ENCODE assay signal across 11 mouse cellular contexts in genomic region chr6:52190410-52190809, GRCm38 (mm10). TPM values are rescaled to one million over a fixed set of nuclear protein-coding genes. Genes with fewer than 3 reads are reported as not detected.
DNase-seq lines count a peak whose midpoint lies in the region; ATAC-seq and TF ChIP-seq lines count a peak whose summit lies in the region.
"Had no signal": no experiment of that assay in that cellular context is flagged by ENCODE, and none has a peak within 500 bp of the region (broad histone marks: within the 10 kb centered on the region; RNA-seq: fewer than 3 reads in every experiment).

No protein-coding gene starts in this region.

- H3K9me3 ChIP-seq in midbrain, embryonic 11.5 days (ENCODE audit: control insufficient read depth, low read length), result no peaks in the 10 kb centered on the region
- H3K9me3 ChIP-seq in midbrain, embryonic 14.5 days (ENCODE audit: control insufficient read depth, low read length), result no peaks in the 10 kb centered on the region
- H3K9me3 ChIP-seq in liver, embryonic 11.5 days (ENCODE audit: control insufficient read depth, low read length), result no peaks in the 10 kb centered on the region
- H3K9me3 ChIP-seq in stomach, postnatal 0 days (ENCODE audit: control insufficient read depth, low read length), result no peaks in the 10 kb centered on the region
- H3K9me3 ChIP-seq in forebrain, postnatal 0 days (ENCODE audit: low read length), result no peaks in the 10 kb centered on the region

- no peak overlapping the region for H3K27ac ChIP-seq in midbrain, embryonic 11.5 days (ENCODE audit: low read depth, low read length)
- no peak overlapping the region for H3K27ac ChIP-seq in midbrain, embryonic 14.5 days (replicated peaks; ENCODE audit: low read depth, low read length)
- H3K27ac ChIP-seq in liver, embryonic 11.5 days (ENCODE audit: low read depth, low read length), result peak overlapping the region; percentile 70; the same call in 1 of the 2 replicates
- H3K27ac ChIP-seq in stomach, postnatal 0 days (replicated peaks), result peak overlapping the region; percentile 97
- no peak overlapping the region for H3K27ac ChIP-seq in forebrain, postnatal 0 days (ENCODE audit: low read depth, low read length)

- TF ChIP-seq EP300 in stomach, postnatal 0 days (optimal IDR thresholded peaks at IDR 0.05), result no peak

- no peak overlapping the region for H3K4me2 ChIP-seq in midbrain, embryonic 11.5 days
- H3K4me2 ChIP-seq in midbrain, embryonic 14.5 days (ENCODE audit: low read length), result no peak overlapping the region
- H3K4me2 ChIP-seq in liver, embryonic 11.5 days, result peak overlapping the region; percentile 78
- H3K4me2 ChIP-seq in stomach, postnatal 0 days (replicated peaks; ENCODE audit: low read depth), result peak overlapping the region; percentile 74
- H3K4me2 ChIP-seq in forebrain, postnatal 0 days (ENCODE audit: low read depth), result no peak overlapping the region

- peaks cover 100% of the 10 kb centered on the region for H3K27me3 ChIP-seq in midbrain, embryonic 11.5 days (ENCODE audit: control insufficient read depth, insufficient read depth, low read length)
- peaks cover 100% of the 10 kb centered on the region for H3K27me3 ChIP-seq in midbrain, embryonic 14.5 days (ENCODE audit: control insufficient read depth, insufficient read depth, low read length)
- H3K27me3 ChIP-seq in liver, embryonic 11.5 days (replicated peaks; ENCODE audit: control insufficient read depth, insufficient read depth, low read length), result peaks cover 98% of the 10 kb centered on the region
- peaks cover 2% of the 10 kb centered on the region; the same call in 1 of the 2 replicates for H3K27me3 ChIP-seq in stomach, postnatal 0 days (ENCODE audit: control insufficient read depth, insufficient read depth, low read length)
- peaks cover 99% of the 10 kb centered on the region for H3K27me3 ChIP-seq in forebrain, postnatal 0 days (ENCODE audit: insufficient read depth, low read length)
- H3K27me3 ChIP-seq: Patski had no signal

- peak; percentile 20; the same call in 1 of the 2 replicates for TF ChIP-seq CTCF in stomach, postnatal 0 days (IDR thresholded peaks at IDR 0.05; ENCODE audit: low read depth)
- no peak for TF ChIP-seq CTCF in forebrain, postnatal 0 days (IDR thresholded peaks at IDR 0.05; ENCODE audit: low read depth)

- no peak for ATAC-seq in midbrain, embryonic 11.5 days (ENCODE audit: low FRiP score)
- ATAC-seq in midbrain, embryonic 14.5 days (ENCODE audit: low FRiP score, low TSS enrichment), result no peak
- ATAC-seq in liver, embryonic 11.5 days (replicated peaks; ENCODE audit: low FRiP score), result no peak
- ATAC-seq in stomach, postnatal 0 days (ENCODE audit: low FRiP score, low TSS enrichment), result no peak
- ATAC-seq in forebrain, postnatal 0 days, result no peak

- WGBS in midbrain, embryonic 11.5 days, result under 1% methylated on average over 23 of the region's 23 CpGs
- WGBS in midbrain, embryonic 14.5 days, result 1% methylated on average over 23 of the region's 23 CpGs
- WGBS in liver, embryonic 11.5 days, result 2% methylated on average over 23 of the region's 23 CpGs
- WGBS in stomach, postnatal 0 days, result 10% methylated on average over 23 of the region's 23 CpGs
- WGBS in forebrain, postnatal 0 days, result under 1% methylated on average over 23 of the region's 23 CpGs

- H3K9ac ChIP-seq in midbrain, embryonic 11.5 days (ENCODE audit: low read length), result no peak overlapping the region
- H3K9ac ChIP-seq in midbrain, embryonic 14.5 days (replicated peaks; ENCODE audit: low read length), result no peak overlapping the region
- H3K9ac ChIP-seq in liver, embryonic 11.5 days (ENCODE audit: low read depth, low read length), result peak overlapping the region; percentile 58
- H3K9ac ChIP-seq in stomach, postnatal 0 days (ENCODE audit: low read length), result peak overlapping the region; percentile 90
- no peak overlapping the region for H3K9ac ChIP-seq in forebrain, postnatal 0 days

- DNase-seq in adrenal gland, adult (ENCODE audit: inconsistent age in 2 of 2, low spot score in 1 of 2), result peak; percentile 32 to 68
- no peak for DNase-seq in adrenal gland, postnatal 4 days (ENCODE audit: low spot score in 2 of 2)
- DNase-seq in midbrain, embryonic 11.5 days (ENCODE audit: low spot score, missing footprints), result peak; percentile 95
- DNase-seq in midbrain, embryonic 14.5 days, result no peak
- DNase-seq in liver, embryonic 11.5 days (ENCODE audit: low spot score), result peak; percentile 54
- peak; percentile 35 for DNase-seq in stomach, postnatal 0 days (ENCODE audit: low spot score)
- no peak for DNase-seq in forebrain, postnatal 0 days
- DNase-seq in spleen, postnatal 10 days (ENCODE audit: low spot score in 2 of 2), result no peak
- DNase-seq: cerebellum, adult 11-12 months; spleen, adult 18-20 months had no signal

- peaks cover 10% of the 10 kb centered on the region for H3K4me1 ChIP-seq in midbrain, embryonic 11.5 days (ENCODE audit: control insufficient read depth, insufficient read depth, low read length)
- peaks cover 4% of the 10 kb centered on the region; the same call in 1 of the 2 replicates for H3K4me1 ChIP-seq in midbrain, embryonic 14.5 days (ENCODE audit: control insufficient read depth, insufficient read depth, low read length)
- H3K4me1 ChIP-seq in liver, embryonic 11.5 days (replicated peaks; ENCODE audit: control insufficient read depth, insufficient read depth, low read length), result peaks cover 13% of the 10 kb centered on the region; the same call in 1 of the 2 replicates
- 0 out of 2 replicates have a peak, but pooled peaks cover 3% of the 10 kb centered on the region for H3K4me1 ChIP-seq in stomach, postnatal 0 days (replicated peaks; ENCODE audit: control insufficient read depth, insufficient read depth)
- H3K4me1 ChIP-seq in forebrain, postnatal 0 days (ENCODE audit: insufficient read depth), result no peaks in the 10 kb centered on the region

- no peaks in the 10 kb centered on the region for H3K36me3 ChIP-seq in midbrain, embryonic 11.5 days (ENCODE audit: control insufficient read depth, insufficient read depth, low read length)
- H3K36me3 ChIP-seq in midbrain, embryonic 14.5 days (ENCODE audit: control insufficient read depth, insufficient read depth, low read length), result no peaks in the 10 kb centered on the region
- no peaks in the 10 kb centered on the region for H3K36me3 ChIP-seq in liver, embryonic 11.5 days (ENCODE audit: control insufficient read depth, insufficient read depth, low read length)
- no peaks in the 10 kb centered on the region for H3K36me3 ChIP-seq in stomach, postnatal 0 days (ENCODE audit: control insufficient read depth, insufficient read depth, low read length)
- no peaks in the 10 kb centered on the region for H3K36me3 ChIP-seq in forebrain, postnatal 0 days (ENCODE audit: insufficient read depth)

- H3K4me3 ChIP-seq in midbrain, embryonic 11.5 days (ENCODE audit: low read depth, low read length), result no peak overlapping the region
- H3K4me3 ChIP-seq in midbrain, embryonic 14.5 days (replicated peaks; ENCODE audit: low read depth, low read length), result no peak overlapping the region
- H3K4me3 ChIP-seq in liver, embryonic 11.5 days (ENCODE audit: low read depth, low read length), result peak overlapping the region; percentile 48
- H3K4me3 ChIP-seq in stomach, postnatal 0 days (ENCODE audit: low read depth, low read length), result peak overlapping the region; percentile 64
- H3K4me3 ChIP-seq in forebrain, postnatal 0 days (ENCODE audit: low read depth, low read length), result no peak overlapping the region

RNA-seq across cellular contexts. Expression of gene Hoxa4, which starts 1.1 kb away (rescaled TPM):
- total RNA-seq in adrenal gland, postnatal 4 days (2021), result 1 to 10 TPM; 6.5 to 7.3 TPM
- polyA plus RNA-seq in midbrain, embryonic 11.5 days (2014; fragmentation: Nextera tagmentation; extraction: Ambion mirVana), result not detected in 2 replicates
- not detected in 2 replicates for polyA plus RNA-seq in midbrain, embryonic 14.5 days (2014; fragmentation: Nextera tagmentation; extraction: Ambion mirVana)
- polyA plus RNA-seq in liver, embryonic 11.5 days (2014; fragmentation: Nextera tagmentation; extraction: Ambion mirVana), result 2.3 and 3.1 TPM in 2 replicates
- 2.5 and 2.6 TPM in 2 replicates for polyA plus RNA-seq in stomach, postnatal 0 days (2015; fragmentation: Nextera tagmentation; extraction: Ambion mirVana)
- not detected in 2 replicates for total RNA-seq in forebrain, postnatal 0 days (2014; rRNA removed)
- polyA plus RNA-seq in forebrain, postnatal 0 days (2015; fragmentation: Nextera tagmentation; extraction: Ambion mirVana), result not detected in 2 replicates

RNA-seq across cellular contexts. Expression of gene 5730596B20Rik, which starts 13.1 kb away (rescaled TPM):
- 1 to 10 TPM; 1.0 to 1.6 TPM for total RNA-seq in adrenal gland, postnatal 4 days (2021)
- not detected in 2 replicates for polyA plus RNA-seq in midbrain, embryonic 11.5 days (2014; fragmentation: Nextera tagmentation; extraction: Ambion mirVana)
- polyA plus RNA-seq in midbrain, embryonic 14.5 days (2014; fragmentation: Nextera tagmentation; extraction: Ambion mirVana), result not detected in 2 replicates
- polyA plus RNA-seq in liver, embryonic 11.5 days (2014; fragmentation: Nextera tagmentation; extraction: Ambion mirVana), result 0.60 and 1.0 TPM in 2 replicates
- 0.90 and 0.99 TPM in 2 replicates for polyA plus RNA-seq in stomach, postnatal 0 days (2015; fragmentation: Nextera tagmentation; extraction: Ambion mirVana)
- total RNA-seq in forebrain, postnatal 0 days (2014; rRNA removed), result not detected in 2 replicates
- polyA plus RNA-seq in forebrain, postnatal 0 days (2015; fragmentation: Nextera tagmentation; extraction: Ambion mirVana), result not detected in 2 replicates

RNA-seq across cellular contexts. Expression of gene Hoxa5, which starts 14.0 kb away (rescaled TPM):
- 10 to 100 TPM; 25.9 TPM for total RNA-seq in adrenal gland, postnatal 4 days (2021)
- polyA plus RNA-seq in midbrain, embryonic 11.5 days (2014; fragmentation: Nextera tagmentation; extraction: Ambion mirVana), result not detected in 2 replicates
- not detected in 2 replicates for polyA plus RNA-seq in midbrain, embryonic 14.5 days (2014; fragmentation: Nextera tagmentation; extraction: Ambion mirVana)
- 8.0 and 9.7 TPM in 2 replicates for polyA plus RNA-seq in liver, embryonic 11.5 days (2014; fragmentation: Nextera tagmentation; extraction: Ambion mirVana)
- polyA plus RNA-seq in stomach, postnatal 0 days (2015; fragmentation: Nextera tagmentation; extraction: Ambion mirVana), result 8.4 and 8.9 TPM in 2 replicates
- not detected in 2 replicates for total RNA-seq in forebrain, postnatal 0 days (2014; rRNA removed)
- not detected in 2 replicates for polyA plus RNA-seq in forebrain, postnatal 0 days (2015; fragmentation: Nextera tagmentation; extraction: Ambion mirVana)

RNA-seq across cellular contexts. Expression of gene Hoxa6, which starts 18.1 kb away (rescaled TPM):
- 10 to 100 TPM in 1 of 2 experiments, 1 to 10 TPM in 1; 6.7 to 10.6 TPM for total RNA-seq in adrenal gland, postnatal 4 days (2021)
- not detected in 2 replicates for polyA plus RNA-seq in midbrain, embryonic 11.5 days (2014; fragmentation: Nextera tagmentation; extraction: Ambion mirVana)
- not detected in 2 replicates for polyA plus RNA-seq in midbrain, embryonic 14.5 days (2014; fragmentation: Nextera tagmentation; extraction: Ambion mirVana)
- polyA plus RNA-seq in liver, embryonic 11.5 days (2014; fragmentation: Nextera tagmentation; extraction: Ambion mirVana), result 0.45 and 0.71 TPM in 2 replicates
- 0.33 and 0.80 TPM in 2 replicates for polyA plus RNA-seq in stomach, postnatal 0 days (2015; fragmentation: Nextera tagmentation; extraction: Ambion mirVana)
- not detected in 2 replicates for total RNA-seq in forebrain, postnatal 0 days (2014; rRNA removed)
- polyA plus RNA-seq in forebrain, postnatal 0 days (2015; fragmentation: Nextera tagmentation; extraction: Ambion mirVana), result not detected in 2 replicates

RNA-seq across cellular contexts. Expression of gene Hoxa3, which starts 22.7 kb away (rescaled TPM):
- total RNA-seq in adrenal gland, postnatal 4 days (2021), result 10 to 100 TPM; 13.3 to 15.6 TPM
- 0.11 TPM in 1 of 2 replicates, not detected in the other for polyA plus RNA-seq in midbrain, embryonic 11.5 days (2014; fragmentation: Nextera tagmentation; extraction: Ambion mirVana)
- polyA plus RNA-seq in midbrain, embryonic 14.5 days (2014; fragmentation: Nextera tagmentation; extraction: Ambion mirVana), result not detected in 2 replicates
- 2.8 and 2.9 TPM in 2 replicates for polyA plus RNA-seq in liver, embryonic 11.5 days (2014; fragmentation: Nextera tagmentation; extraction: Ambion mirVana)
- polyA plus RNA-seq in stomach, postnatal 0 days (2015; fragmentation: Nextera tagmentation; extraction: Ambion mirVana), result 2.8 and 2.9 TPM in 2 replicates
- total RNA-seq in forebrain, postnatal 0 days (2014; rRNA removed), result 0.23 TPM in 1 of 2 replicates, not detected in the other
- not detected in 2 replicates for polyA plus RNA-seq in forebrain, postnatal 0 days (2015; fragmentation: Nextera tagmentation; extraction: Ambion mirVana)

Comparison
In these comparisons a context has a peak if more than half of its experiments do, and no peak if none do; other contexts are left out.
1. DNase-seq: peak in adrenal gland, adult (2 of 2), midbrain, embryonic 11.5 days (single experiment), liver, embryonic 11.5 days (single experiment) and stomach, postnatal 0 days (single experiment); none in adrenal gland, postnatal 4 days (0 of 2), midbrain, embryonic 14.5 days (single experiment), forebrain, postnatal 0 days (single experiment) and spleen, postnatal 10 days (0 of 2).
2. H3K27ac ChIP-seq: peak in liver, embryonic 11.5 days (single experiment) and stomach, postnatal 0 days (single experiment); none in midbrain, embryonic 11.5 days (single experiment), midbrain, embryonic 14.5 days (single experiment) and forebrain, postnatal 0 days (single experiment).
3. H3K4me2 ChIP-seq: peak in liver, embryonic 11.5 days (single experiment) and stomach, postnatal 0 days (single experiment); none in midbrain, embryonic 11.5 days (single experiment), midbrain, embryonic 14.5 days (single experiment) and forebrain, postnatal 0 days (single experiment).
4. H3K4me3 ChIP-seq: peak in liver, embryonic 11.5 days (single experiment) and stomach, postnatal 0 days (single experiment); none in midbrain, embryonic 11.5 days (single experiment), midbrain, embryonic 14.5 days (single experiment) and forebrain, postnatal 0 days (single experiment).
5. H3K9ac ChIP-seq: peak in liver, embryonic 11.5 days (single experiment) and stomach, postnatal 0 days (single experiment); none in midbrain, embryonic 11.5 days (single experiment), midbrain, embryonic 14.5 days (single experiment) and forebrain, postnatal 0 days (single experiment).